Mouse (Mus musculus) telencephalon, adult 2 months (tissue): ENCODE data around the gene Susd1.
A peak's percentile ranks its signal among the peaks of the same experiment; 100 is the strongest.

ENCODE experiments used
- DNase-seq: peaks from one replicate; pipeline ENCODE4 v3.0.0-alpha.2; 2011; ENCODE audit warnings: low read depth, low spot score

The Susd1 gene

DNA sequence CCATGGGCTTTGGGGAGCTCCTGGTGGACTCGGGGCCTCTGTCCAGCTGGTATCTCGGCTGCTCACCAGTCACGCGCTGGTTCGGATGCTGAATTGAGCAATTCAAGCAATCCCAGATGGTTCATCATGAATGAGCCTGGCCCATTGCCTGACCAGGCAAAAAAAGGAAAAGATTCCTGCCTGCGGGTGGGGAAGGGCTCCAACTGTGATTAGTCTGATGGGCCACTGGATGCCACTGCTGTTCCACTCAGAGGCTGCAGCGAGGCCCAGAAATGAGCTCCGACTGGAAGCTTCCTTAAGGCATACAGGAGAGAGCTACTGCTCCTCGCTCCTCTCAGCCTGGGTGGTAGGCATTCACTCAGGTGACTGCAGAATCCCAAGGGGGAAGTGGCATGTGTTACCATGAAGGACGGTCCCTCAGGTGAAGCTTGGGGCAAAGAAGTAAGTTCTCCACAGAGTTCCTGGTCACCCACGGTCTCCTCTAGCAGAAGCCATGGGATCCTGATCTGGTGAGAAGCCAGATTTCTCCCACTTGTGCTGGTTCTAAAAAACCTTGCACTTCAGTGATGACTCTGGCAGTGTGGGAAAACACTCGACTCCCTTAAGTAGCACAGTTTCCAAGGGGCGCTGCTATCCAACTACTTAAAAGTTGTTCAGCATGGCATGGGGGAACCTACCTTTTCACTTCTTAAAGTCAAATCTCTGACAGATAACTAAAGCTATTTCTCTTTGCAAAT, 57.3 kb downstream of the Susd1 start:
- DNase-seq: peak; percentile 83

DNA sequence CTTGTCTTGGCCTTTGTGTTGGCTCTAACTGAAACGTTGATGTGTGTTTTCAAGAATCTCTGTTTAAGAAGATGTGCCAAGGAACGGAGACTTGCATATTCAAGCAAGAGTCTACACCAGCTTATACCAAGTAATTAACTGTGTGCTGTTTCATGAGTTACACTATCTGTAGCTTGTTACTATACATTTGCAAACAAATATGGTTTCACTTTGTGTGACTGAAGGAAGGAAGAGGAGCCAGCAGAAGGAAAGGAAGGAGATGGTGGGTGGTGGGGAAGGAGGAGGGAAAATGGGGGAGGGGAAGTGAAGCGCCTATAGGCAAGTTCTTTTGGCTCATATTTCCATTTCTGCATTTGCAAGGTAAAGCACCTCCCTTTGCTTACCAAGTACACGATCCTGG, 58.0 kb downstream of the Susd1 start:
- DNase-seq: no peak

DNA sequence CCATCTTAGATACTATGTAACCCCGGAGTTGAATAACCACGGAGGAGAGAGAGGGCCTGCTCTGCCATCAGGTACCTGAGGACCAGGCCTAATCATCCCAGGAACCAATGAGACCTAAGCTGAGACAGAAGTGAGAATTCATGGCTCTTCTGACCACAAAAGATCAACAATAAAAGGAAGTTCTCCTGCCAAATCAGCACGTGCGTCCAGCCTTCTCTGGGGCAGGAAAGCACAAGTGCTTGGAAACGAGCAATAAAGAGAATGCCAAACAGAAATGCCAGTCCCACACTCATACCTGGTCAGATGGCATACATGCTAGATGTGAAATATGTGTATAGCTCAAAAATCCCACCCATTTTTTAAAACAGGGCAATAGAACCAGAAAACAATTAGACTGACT, 58.6 kb downstream of the Susd1 start:
- no peak for DNase-seq

DNA sequence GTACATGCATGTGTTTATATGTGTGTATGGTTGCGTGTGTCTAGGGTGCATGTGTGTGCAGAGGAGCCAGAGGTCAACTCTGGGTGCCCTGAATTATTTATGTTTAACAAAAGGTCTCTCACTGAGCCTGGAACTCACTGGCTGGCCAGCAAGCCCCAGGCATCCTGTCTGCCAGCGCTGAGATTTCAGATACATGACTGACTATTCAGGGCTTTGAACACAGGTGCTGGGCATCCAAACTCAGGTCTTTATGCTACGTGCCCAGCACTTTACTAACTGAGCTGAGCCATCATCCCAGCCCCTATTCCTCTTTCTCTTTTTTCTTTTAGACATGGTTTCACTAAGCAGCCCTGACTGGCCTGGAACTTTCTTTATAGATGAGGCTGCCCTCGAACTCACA, 59.8 kb downstream of the Susd1 start:
- DNase-seq: no peak

DNA sequence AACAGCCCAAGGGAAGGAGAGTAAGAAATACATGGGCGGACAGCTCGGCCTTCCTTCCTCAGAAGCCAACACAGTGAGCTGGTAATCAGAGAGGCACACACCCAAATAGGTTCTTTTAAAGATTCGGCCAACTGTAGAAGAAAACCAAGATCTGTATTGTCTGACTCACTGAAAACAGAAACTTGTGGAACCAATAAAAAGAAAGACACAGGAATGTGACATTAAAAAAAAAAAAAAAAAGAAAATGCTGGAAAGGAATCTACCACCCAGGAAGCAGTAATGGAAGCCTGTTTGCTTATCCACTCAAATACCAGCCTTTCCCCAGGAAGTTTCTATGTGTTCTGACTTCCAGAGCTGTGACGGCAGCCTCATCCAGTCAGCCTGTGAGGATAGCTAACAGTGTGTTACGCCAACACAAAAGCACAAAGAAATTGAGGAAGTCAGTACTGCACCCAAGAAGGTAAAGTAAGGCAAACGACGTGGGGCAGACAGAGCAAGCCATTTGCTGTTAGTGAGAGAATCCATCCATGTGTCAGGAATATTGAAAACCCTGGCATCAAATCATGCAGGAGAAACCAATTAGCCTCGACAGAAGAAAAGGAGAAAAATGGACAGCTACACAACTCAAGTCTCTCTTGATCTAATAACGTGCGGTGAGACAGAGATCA, 64.0 kb downstream of the Susd1 start:
- DNase-seq: no peak

DNA sequence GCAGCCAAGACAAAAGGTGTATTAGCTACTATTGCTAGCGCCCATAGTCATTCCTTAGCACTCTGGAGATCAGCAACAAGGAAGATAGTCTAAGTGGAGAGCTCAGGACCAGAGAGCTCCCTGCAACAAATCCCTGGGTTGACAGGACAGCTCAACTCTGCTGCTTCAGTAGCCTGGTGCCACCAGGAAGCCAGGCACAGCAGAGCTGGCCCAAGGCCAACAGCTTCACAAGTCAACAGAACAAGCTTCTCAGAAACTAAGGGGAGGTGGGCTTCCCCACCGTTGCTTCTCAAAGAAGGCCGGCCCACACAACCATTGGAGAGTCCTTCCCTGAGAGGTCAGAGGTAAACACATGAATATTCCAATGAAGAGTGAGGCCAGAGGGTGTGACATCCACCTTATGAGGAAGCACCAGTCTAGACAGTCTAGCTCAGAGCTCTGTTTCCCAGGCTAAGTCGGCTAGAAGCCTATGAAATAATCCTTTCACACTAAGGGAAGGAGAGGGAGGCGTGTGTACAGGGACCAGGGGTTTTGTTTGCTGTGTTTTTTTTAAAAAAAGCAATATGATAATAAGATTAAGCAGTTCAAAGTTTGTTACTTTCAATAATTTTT, 65.8 kb downstream of the Susd1 start:
- DNase-seq: no peak

DNA sequence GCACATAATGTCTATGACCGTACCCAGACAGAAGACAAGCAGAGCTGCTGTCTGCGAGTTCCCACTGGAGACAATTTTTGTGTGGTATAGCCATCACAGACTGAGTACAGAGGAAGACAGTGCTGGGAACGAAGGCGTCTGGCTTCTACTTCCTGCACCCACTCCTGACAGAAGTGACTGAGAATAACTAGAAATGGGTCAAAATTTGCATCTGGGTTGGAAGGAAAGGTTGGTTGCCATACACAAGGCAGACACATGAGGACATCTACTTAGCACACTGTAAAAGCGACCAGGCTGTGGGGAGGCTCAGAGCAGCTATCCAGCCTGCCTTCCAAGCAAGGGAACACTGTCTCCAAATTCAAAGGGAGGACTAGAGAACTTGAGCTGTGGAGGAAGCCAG, 66.5 kb downstream of the Susd1 start:
- DNase-seq: peak; percentile 88

DNA sequence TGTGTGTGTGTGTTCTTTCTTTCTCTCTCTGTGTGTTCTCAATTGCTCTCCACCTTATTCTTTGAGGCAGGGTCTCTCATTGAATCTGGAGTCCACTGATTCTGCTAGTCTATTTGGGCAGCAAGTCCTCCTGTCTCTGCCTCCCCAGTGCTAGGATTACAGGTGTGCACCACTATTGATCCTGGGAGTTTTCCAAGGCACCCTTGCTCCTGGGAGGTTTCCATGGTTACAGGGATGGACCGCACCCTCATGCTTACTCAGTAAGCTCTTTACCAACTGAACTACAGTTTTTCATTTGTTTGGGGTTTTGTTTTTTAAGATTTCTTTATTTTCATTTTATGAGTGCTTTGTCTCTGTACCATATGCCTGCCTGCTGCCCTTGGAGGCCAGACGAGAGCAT, 68.5 kb downstream of the Susd1 start:
- DNase-seq: no peak

DNA sequence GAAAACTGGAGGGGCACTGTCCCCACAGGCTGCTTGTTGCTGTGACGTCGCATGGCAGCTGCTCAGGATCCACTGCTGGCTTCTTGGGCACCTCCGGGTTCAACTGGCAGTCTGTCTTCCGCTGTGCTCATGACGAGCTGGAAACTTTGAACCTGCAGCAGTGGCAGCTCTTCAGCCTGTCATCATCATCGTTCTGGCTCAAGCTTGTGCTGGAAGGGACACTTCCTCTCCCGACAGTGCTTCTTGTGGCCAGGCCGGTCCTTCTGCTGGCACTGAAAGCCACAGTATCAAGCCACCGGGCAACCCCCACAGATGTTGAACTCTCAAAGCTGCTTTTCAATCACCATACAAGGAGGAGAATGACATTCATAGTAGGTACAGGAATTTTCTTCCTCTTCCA, 70.3 kb downstream of the Susd1 start:
- no peak for DNase-seq

DNA sequence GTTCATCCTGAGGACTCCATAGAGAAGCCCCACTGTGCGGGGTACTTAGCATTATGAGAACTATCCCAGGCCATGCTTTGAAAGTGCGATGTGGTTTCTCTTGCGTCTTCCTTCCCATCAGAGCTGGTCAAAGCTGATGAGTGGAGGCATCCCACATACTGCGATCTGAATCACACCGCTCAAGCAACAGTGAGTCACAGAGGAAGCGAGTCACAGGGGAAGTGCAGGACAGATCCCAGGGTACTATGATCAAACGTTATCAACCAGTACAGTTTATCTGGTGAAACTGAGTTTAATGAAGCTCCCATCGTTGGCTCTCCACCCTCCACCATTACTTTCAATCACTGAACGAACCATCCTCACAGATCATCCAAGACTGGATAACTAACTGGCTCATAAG, 72.2 kb downstream of the Susd1 start:
- no peak for DNase-seq

DNA sequence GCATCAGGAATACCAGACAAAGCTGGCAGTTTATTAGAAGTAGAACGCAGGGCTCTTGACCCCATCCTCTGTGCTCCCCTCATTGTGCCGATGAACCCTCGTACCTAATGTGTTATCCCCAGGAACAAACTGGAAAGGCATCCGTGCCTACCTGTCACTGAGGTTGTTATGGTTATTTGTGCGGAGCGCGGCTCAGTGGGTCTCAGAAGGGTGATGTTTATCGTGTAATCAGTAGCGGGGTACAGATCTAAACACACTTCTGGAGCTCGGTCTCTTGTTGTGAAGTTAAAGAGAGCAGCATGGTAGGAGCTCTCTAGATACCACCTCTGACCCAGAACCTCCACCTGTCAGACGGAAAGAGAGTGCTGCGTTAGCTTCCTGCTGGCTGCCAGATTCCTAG, 72.9 kb downstream of the Susd1 start:
- no peak for DNase-seq

DNA sequence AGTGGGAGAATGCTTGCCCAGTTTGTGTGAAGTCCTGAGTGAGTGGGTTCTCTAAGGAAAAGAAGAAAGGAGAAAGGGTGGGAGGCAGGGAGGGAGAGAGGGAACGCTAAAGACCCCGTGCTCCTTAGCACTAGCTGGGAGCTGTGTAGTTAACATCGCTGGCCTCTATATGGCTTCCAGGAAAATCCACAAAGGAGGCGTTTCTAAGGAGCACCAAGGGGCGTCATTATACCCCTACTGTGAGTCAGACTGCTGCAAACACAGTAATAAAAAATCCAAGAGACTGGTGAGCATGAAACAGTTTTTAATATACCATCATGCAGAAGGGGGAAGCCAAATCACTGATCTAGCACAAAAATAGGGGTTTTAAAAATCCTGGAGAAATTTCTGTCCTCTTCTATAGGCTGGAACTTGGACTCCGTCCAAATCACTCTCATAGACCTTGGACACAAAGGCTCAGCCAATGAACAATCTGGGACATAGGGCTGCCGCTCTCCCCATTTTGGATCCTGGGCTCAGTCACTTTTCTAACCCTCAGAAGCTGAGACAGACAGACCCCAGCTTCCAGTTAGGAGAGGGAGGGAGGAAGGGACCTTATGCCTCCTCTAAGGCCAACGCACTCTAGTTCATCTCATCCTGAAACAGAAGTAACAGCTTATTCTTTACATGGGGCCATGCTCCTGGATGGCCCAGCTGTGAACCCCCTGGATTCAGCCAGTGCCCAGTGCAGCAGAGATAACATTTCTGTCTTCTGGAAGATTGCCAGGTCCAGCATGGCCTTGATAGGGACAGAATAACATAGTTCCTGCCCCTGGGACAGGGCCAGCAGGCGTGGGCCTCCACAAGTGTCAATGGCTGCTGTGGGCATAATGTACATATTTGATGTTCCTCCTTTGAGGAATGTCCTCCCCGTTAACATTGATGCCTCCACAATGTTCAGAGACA, 73.9 kb downstream of the Susd1 start:
- no peak for DNase-seq

DNA sequence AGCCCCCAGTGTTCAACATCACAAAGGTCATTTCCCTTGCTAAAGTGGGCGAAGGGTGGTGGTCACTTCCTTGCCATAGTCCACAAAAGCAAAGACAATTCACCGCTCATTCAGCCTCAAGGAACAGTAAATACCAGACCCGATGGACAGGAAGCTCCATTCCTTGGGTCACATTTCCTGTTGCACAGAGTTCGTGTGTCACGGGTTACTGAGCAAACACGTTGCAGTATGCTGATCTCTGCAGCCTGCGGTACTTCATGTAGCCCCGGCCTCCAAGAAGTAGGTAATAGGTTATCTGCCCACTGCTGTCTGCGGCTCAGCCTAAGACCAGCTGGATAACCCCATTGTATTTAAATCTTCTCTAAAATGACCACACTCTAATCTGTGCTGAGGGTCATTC, 75.4 kb downstream of the Susd1 start:
- no peak for DNase-seq

DNA sequence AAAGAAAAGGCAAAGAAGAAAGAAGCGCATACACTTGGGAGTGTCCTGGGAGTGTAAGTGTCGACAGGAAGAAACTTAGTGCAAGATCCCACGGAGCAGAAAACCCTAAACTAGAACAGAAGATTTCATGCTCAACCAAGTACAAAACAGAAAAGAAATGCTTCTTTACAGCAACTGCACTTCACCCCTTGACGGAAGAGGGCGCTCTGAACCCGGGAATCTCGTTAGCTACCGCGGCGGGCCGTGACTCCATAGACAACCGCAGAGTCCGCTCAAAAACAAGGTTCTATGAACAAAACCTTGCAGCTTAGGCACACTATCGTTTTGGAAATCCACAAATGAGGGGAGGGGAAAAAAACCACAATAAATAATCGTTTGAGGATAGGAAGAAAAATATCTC, 77.7 kb downstream of the Susd1 start:
- no peak for DNase-seq

DNA sequence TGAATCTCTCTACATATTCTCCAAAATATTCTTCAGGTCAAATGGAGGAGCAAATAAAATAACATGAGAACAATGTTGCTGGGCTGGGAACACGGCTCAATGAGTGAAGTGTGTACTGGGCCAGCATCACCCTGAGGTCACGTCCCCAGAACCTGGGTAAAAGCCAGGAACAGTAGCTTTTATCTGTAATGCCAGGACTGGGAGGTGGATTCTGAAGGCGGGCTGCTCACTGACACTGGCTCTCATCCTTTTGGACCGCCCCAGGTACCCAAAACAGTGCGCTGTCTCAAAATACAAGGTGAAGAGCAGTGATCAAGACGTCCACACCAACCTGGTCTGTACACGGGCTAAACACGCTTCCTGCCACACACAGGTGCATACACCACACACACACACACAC, 78.5 kb downstream of the Susd1 start:
- DNase-seq: no peak

DNA sequence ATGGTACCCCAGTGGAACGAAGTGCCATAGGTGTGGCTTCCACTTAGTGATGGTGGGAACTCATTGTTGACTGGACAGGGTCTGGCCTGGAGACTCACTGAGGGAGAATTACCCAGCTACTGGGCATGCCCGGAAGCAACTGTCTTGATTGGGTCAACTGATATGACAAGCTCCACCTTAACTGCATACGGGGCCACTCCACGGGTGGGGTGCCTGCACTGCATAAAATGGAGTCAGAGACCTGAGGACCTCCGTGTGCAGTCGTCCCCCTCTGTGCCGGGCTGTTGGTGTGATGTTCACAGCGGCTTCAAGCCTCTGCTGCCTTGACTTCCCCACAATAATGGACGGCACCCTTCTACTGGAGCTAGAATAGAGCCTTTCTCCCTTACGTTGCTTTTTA, 79.5 kb downstream of the Susd1 start:
- no peak for DNase-seq

DNA sequence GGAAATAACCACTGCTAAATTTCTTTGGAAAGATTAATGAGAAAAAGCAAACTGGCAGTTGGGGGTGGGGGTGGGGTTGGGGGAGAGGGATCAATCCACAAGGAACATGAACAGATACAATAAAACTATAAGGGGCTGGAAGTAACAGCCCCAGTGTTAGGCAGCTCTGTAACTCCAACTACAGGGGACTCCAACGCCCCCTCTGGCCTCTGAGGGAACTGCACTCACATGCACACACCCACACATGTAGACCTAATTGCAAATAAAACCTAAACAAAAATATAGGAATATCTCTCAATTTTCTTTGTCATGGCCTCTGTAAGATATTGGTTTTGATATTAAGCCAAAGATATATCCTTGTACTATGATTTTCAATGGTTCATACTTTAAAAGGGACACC, 83.0 kb downstream of the Susd1 start:
- DNase-seq: no peak

DNA sequence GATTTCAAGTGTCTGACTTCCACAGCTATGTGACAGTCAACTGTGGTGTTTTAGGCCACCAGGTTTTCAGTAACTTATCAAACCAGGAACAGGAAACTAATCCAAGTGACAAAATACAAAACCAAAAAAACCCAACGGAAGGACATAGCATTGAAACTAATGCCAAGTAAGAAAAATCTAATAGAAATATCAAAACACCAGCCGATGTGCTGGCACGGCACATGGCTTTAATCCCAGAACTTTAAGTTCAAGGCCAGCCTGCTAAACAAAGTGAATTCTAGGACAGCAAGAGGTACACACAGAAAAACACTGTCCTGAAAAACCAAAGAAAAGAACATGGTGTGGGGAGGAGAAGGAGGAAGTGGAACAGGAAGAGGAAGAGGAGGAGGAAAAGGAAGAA, 83.8 kb downstream of the Susd1 start:
- no peak for DNase-seq

DNA sequence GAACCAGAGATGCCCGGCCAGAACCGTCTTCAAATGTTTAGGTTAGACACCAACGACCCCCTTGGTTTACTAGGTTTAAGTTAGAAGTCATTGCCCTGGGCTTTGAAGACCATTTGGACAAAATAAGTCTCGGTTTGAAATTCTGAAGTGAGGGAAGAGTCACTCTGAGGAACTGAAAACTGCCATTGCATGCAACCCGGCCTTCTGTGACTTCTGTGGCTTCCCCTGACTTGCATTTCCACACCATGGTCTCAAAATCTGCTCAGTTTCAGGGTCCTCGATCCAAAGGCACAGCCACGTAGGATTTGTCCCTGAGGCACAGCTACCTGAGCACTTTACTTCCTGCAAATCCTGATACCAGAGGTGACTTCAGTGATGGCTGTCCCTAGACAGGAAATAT, 86.5 kb downstream of the Susd1 start:
- no peak for DNase-seq

DNA sequence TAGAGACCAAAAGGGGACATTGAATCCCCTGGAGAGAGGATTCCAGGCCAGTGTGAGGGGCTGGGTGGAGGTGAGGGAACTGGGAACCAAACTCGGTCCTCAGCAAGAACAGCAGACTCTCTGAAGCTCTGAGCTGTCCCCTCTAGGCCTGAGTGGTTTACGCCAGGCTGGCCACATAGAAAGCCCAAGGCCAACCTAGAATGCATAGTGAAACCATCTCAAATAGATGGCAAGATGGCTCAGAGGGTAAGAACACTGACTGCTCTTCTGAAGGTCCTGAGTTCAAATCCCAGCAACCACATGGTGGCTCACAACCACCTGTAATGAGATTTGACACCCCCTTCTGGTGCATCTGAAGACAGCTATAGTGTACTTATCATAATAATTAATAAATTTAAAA, 88.1 kb downstream of the Susd1 start:
- DNase-seq: no peak

DNA sequence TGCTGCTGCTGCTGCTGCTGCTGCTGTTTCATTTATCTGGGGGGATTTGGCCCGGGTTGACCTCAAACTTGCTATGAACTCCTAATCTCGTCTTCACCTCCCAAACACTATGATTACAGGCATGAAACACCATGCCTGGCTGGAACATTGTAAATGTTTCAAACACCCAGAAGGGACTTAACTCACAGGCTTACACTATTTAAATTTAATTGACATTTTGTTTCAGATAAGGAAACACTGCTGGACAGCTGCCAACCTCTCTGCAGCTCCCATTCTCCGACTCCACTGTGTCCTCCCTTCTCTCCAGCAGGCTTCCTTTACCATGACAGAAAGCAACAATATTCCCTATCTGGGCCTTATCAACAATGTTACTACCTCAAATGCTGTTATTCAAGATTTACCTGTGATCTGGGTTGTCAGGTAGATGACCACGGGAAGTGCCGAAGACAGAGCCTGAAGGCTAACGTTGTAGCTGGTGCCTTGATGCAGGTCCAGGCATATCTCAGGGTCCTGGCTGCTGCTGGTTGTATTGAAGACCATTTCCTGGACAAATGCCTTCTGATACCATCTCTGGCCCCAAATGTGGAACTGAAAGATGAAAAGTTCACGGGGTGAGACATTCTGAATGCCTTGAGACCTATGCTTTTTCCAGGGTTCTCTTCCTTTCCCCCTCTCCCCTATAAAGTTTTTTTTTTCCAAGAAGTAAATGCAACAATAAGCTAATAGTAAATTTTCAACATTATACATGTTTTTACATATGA, 88.8 kb downstream of the Susd1 start:
- no peak for DNase-seq
